ENCODE assay signal across 17 mouse cellular contexts in genomic region chr9:105876124-105876523, GRCm38 (mm10). TPM values are rescaled to one million over a fixed set of nuclear protein-coding genes. Genes with fewer than 3 reads are reported as not detected.
"Had no signal": no experiment of that assay in that cellular context is flagged by ENCODE, and none has a peak within 500 bp of the region (broad histone marks: within the 10 kb centered on the region; RNA-seq: fewer than 3 reads in every experiment).

No protein-coding gene starts in this region.

- H3K9me3 ChIP-seq: limb, embryonic 12.5 days; liver, embryonic 13.5 days; lung, embryonic 15.5 days; megakaryocyte, embryonic 14.5 days; neural tube, embryonic 15.5 days had no signal

- H3K36me3 ChIP-seq: limb, embryonic 12.5 days; liver, embryonic 13.5 days; lung, embryonic 15.5 days; neural tube, embryonic 15.5 days had no signal

- H3K4me1 ChIP-seq: limb, embryonic 12.5 days; liver, embryonic 13.5 days; lung, embryonic 15.5 days; megakaryocyte, embryonic 14.5 days; neural tube, embryonic 15.5 days had no signal

- ATAC-seq: liver, postnatal 0 days; midbrain, embryonic 16.5 days had no signal

- H3K27me3 ChIP-seq: limb, embryonic 12.5 days; liver, embryonic 13.5 days; lung, embryonic 15.5 days; megakaryocyte, embryonic 14.5 days; neural tube, embryonic 15.5 days had no signal

- H3K27ac ChIP-seq: kidney, postnatal 0 days; layer of hippocampus, adult 2 months; limb, embryonic 12.5 days; liver, embryonic 13.5 days; lung, embryonic 15.5 days; macrophage; neural tube, embryonic 15.5 days had no signal

- H3K4me2 ChIP-seq: limb, embryonic 12.5 days; liver, embryonic 13.5 days; lung, embryonic 15.5 days; neural tube, embryonic 15.5 days had no signal

- H3K4me3 ChIP-seq: layer of hippocampus, adult 2 months; limb, embryonic 12.5 days; liver, embryonic 13.5 days; lung, embryonic 15.5 days; megakaryocyte, embryonic 14.5 days; neural tube, embryonic 15.5 days had no signal

- H3K9ac ChIP-seq: limb, embryonic 12.5 days; liver, embryonic 13.5 days; liver, postnatal 0 days; lung, embryonic 15.5 days; neural tube, embryonic 15.5 days had no signal

- DNase-seq: kidney, adult 9 months; kidney, postnatal 36 days; liver; liver, embryonic 13.5 days; liver, postnatal 0 days; lung, postnatal 14 days; right cerebral cortex, postnatal 4 days; spleen, adult 18-20 months; thymus, postnatal 4 days had no signal

RNA-seq across cellular contexts. Expression of gene Col6a6, which starts 48.2 kb away (rescaled TPM):
- polyA plus RNA-seq: macrophage had no signal
